Mouse (Mus musculus): ENCODE measurements at regions not wholly inside any gene's neighbourhood (a gene's known extent, or its start where the extent isn't known, plus 50 kb on each side); places are given as distances from the start of the nearest gene placed in this dataset.

DNA sequence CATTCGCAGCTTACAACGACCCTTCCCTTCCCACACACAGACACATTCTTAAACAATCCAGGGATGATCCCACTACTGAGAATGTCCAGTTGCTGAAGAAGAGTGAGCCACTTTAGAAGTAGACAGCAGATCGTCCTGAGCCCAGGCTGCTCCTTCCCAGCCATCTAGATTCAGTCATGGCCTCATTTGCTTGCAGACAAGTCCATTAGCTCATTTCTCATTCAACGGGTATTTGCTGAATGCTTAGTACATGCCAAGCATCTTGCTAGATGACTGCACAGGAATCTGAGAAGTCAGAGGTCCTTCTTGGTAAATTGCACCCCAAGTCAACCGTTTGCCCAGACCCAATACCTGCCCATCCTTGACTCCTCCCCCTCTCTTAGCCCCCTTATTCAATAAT is 57.8 kb downstream of the Ier5 start:
- no peak for DNase-seq

DNA sequence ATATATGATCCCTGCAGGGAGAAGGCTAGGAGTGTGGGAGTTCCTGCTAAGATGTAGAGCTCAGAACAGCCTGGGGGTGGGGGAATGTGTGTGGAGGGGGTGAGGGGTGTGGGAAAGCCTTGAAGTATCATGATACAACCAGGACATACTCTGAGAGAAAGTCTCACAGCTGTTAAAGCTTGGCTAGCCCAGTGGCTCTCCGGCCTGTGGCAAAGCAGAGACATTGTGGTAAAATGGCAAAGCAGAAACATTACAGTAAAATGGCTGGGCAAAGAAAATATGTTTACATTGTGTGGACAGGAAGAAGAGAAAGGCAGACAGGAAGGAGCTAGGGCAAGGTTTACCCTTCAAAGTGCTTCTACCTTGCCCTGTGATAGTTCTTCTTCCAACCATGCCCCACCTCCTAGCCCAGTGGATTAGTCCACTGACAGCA is 58.5 kb downstream of the Ier5 start:
- DNase-seq = no peak

DNA sequence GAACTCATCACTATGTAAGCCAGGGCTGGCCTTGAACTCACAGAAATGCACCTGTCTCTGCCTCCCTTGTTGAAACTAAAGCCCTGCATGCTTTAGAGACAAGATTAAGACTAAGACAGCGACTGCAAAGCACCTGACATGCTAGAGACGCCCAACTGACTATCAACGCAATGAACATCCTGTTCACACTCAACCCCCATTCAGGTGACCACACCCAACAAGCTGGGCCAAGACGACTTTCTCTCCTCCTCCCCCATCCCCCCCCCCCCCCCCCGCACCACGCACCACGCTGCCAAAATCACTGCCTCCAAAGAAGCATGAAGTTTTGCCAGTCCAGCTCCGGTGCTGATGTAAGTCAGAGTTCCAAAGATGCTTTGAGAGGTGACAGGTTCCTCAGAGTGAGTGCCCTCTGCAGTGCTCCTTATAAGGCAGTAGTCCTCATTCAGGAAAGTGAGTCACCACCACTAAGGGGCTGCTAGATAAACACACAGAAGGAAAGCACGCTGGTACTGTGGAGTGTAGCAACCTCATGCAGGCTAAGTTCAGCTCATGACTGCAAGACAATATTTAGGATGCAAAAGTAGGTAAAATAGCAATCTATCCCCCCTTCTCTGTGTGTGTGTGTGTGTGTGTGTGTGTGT is 59.2 kb downstream of the Ier5 start:
- DNase-seq = no peak

DNA sequence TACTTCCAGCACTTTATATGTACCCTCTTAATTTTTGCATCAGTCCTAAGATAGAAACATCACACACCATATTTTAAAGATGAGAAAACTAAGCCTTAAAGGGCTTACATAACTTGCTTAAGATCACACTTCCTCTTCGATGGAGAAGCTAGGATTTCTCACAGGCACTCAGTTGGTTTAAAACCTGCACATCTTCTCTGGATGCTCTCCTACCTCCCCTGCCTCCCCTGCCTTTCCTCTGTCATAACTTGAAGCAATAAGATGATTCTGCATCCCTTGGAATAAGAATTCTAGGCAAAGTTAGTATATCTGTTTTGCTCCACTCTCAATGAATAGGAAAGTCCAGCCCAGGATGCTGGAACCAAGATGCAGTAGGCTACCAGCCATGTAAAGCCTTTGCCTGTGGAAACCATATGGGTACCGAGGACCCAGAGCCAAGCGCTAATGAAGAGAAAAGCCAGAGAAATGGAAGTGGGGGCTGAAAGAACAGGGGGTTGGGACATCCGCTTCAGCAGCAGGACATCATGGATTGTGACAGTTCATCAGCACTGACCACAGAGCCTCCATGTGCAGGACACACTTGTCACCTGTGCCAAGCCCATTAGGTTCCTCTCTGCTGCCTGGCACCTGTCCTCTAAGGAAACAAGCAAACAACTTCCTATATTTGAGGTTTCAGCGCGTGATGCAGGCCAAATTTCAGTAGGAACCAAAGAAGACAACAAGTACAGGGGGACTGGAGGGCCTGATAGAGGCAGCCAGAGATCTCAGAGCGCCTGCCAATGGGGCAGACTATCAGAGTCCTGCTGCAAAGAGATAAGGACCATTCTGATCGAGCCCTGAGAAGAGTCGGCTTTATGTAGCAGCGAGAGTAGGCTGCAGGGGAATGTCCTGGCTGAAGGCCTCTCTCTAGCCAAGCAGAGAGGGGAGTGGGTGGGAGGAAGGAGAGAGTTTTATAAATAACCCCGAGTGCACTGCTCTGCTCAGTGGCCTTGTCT is 60.5 kb downstream of the Ier5 start:
- peak; percentile 73 to 85 for DNase-seq

DNA sequence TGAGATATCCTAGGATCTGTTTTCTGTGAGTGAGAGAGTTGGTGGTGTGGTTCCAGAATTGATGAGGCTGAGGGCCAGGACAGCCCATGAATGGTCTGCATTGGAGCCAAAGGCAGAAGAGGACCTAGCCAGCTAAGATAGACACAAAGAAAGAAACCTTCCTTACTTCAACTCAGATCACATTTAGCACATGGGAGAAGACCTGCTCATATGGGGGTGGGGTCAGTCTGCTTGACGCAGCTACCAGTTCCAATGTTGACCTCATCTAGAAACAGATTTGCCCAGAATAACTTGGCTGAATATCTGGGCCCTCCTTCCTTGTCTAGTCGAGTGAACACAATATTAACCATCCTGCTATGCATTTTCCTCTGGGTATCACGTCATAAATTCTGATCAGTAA is 62.0 kb downstream of the Ier5 start:
- DNase-seq = no peak

DNA sequence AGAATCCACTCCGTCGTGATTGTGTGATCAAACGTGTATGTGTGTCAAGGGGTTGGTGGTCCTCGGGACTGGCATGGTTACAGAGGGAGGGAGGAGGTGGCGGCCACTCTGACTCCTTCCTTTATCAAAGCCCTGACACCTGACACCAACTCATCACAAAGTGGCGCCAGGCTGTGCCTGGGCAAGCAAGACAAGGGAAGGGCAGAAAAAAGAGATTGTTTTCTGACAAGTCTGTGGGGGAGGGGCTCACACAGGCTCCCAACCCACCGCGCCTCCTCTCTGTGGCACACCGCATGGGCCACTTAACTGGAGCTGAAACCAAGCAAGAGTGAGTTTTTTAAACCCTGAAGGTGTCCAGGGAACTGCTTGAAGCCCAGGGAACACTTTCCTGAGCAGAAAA is 68.5 kb downstream of the Ier5 start:
- no peak for DNase-seq

DNA sequence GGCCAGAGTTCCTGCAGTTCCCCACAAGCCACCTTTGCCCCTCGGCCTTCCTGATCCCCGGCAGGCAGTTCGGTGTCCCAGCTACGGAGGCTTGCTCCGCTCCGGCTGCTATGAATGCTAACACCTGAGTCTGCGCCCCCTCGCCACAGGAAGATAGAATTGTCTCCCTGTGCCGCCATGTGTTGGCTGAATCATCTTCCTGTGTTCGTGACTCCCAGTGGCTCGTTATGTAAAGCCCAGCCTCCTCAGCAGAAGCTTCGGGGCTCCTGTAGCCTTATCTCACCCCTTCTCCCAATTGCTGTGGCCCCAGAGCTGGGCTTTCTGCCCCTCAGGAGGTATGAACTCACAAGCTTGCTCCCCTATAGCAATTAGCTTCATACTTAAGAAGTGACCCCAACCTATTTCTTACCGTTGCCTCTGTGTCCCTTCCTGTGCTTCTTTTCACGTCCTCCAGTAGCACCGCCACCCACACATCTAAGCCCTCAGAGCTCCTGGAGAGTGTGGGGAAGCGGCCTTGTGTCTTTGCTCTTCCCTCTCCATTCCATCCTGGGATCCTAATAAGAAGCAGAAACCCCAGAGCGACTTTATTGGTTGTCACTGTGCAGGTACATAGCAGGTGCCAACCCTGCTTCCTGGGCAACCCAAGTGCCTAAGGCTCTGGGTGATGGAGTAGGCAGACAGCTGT is 70.1 kb downstream of the Ier5 start:
- DNase-seq = no peak

DNA sequence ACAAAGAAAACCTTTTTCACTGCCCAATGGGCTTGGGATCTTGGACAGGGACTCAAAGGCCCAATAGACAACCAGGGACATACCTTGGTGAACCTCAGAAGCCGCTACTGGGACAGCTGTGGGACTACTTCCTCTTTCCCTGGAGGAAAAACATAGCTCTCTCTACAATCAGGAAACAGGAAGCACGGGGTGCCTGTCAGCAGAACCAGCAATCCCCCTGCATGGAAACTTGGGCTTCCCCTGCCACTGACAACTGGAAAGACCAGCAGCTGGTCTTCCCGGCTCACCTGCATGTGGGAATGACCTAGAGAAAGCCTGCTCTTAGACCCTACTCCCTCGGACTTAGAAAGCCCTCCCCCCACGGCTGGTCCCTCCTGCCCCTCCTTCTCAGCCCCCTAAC is 70.7 kb downstream of the Ier5 start:
- DNase-seq = no peak

DNA sequence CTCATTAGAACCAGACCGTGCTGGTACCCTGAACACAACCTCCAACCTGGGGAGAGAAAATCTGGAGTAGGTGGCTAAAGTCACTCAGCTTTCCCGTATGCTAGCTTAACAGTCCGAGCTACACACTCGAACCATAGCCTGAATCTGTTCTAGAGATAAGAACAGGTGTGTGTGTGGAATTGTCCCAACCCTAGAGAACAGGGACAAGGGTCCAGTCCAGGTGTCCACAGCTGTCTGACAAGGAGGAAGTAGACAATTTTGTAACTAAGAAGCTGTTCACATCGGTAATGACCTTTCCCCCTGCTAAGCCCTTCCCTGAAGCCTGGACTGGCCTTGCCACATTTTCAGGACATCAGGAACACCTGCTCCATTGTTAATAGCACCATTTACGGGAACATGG is 71.3 kb downstream of the Ier5 start:
- DNase-seq = no peak

DNA sequence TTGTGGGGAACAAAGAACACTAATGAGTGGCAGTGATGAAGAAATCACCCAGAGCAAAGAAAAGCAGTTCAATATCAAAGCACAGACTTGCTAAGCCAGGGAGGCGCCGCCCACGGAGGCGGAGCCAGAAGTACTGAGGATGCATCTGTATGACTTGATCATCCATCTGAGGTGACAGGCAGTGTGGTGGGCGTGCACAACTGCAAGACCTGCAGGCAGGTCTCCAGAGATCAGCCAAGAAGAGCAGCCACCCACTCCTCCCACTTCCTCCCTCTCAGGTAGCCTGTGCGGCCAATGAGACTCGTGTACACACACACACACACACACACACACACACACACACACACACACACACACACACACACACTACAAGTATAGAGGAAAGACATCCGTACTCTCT is 71.9 kb downstream of the Ier5 start:
- DNase-seq = no peak

DNA sequence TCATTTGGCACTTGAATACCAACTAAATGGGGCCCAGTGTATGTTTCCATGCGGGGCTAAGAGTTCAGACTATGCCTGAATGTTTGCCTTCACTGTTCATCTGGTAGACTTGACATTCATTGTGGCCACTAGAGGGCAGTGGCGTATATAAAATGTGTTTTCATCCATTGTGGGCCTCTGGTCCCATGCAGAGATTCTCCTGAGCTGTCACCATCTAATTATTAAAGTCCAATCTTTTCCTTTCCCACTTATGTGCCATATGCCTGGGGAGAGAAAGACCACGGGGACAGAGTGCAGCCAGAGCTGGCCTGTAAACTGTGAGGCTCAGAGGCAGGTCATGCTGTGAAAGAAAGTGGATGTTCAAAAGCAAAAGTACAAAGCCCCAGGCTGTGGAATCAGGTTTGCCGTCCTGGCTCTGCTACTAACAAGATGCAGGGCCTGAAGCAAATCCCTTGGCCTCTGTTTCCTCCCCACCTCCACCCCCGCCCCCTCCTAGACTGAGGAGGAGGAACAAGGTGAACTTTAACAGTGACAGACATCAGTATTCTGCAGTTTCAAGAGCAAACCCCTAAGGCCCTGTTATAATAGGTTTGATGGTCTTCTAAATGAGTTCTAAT is 73.5 kb downstream of the Ier5 start:
- peak; percentile 82 to 89 for DNase-seq

DNA sequence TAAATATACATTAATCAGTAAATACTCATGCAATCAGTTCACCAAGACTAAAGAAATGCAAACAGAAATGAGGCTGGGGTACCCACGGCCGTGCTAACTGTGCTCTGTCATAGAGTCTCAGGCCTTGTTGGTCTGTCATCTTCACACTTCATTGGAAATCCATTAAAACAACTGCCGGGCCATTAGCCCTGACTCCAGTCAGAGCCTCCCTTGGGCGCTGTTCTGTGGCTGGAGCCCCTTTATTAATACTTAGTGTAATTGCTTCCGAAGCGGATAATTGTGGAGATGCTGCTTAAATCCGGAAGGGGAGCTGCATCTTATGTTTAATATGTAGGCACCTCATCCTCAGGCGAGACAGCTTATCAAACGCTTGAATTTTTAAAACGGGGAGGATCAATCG is 76.1 kb downstream of the Ier5 start:
- no peak for DNase-seq

DNA sequence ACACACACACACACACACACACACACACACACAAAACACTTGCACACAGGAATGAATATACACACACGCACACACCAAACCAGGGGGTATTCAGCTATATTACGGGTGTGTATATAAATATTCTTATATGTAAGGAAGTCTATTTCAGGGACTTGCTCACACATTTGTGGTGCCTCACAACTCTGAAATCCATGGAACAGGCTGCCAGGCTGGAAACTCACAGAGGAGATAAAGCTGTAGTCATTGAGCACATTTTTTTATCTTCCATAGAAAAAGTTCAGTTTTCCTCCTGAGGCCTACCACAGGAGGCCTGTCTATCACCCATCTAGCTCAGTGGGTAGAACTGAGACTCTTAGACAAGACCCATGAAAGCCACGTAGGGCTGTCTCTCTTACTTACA is 83.8 kb downstream of the Ier5 start:
- no peak for DNase-seq

DNA sequence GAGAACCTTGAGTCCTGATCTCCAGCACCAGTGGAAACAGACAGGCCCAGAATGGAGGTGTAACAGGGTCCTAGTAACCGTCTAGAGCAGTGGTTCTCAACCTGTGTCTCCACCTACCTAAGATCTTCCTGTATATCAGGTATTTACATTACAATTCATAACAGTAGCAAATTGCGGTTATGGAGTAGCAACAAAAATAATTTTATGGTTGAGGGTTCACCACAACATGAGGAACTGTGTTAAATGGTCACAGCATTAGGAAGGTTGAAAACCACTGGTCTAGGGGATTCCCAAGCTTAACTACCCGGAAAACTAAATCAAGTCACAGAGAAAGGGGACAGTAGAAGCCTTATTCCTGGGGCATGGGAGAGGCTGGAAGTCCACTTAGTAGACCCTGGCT is 84.5 kb downstream of the Ier5 start:
- no peak for DNase-seq

DNA sequence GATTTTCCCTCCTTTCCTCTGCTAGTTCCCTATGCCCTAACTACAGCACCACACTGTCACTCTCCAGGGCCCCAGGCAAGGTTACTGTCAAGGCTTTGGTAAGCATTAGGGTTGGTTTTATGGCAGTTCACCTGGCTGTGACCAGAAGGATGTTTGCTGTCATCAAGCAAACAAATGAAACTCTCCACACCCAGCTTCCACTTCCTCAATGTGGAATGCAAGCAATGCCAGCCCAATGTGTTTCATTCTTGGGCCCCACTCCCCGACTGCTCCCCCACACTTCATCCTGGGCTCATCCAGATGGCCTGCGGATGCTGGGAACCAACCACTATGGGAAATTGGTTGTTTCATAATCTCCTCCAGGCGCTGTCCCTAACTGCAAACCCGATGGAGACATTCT is 85.7 kb downstream of the Ier5 start:
- DNase-seq = no peak

DNA sequence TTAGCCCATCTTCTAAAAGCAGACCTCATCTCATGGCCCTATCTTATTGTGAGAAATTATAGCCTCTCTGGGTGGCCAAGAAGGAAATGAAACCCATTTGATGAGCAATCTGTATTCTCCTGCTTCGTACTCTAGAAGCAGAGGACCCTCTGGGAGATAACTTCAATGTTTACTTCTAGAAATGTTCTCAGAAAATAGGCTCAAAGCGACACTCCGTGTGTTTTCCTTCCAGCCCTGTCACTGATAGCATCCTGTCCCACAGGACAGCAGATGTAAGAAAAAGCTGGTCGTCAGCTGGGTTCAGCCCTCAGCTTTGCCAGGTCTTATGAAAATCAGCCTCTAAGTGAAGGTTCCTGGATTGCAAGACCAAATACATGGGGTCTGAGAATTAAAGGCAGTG is 86.1 kb downstream of the Ier5 start:
- no peak for DNase-seq

DNA sequence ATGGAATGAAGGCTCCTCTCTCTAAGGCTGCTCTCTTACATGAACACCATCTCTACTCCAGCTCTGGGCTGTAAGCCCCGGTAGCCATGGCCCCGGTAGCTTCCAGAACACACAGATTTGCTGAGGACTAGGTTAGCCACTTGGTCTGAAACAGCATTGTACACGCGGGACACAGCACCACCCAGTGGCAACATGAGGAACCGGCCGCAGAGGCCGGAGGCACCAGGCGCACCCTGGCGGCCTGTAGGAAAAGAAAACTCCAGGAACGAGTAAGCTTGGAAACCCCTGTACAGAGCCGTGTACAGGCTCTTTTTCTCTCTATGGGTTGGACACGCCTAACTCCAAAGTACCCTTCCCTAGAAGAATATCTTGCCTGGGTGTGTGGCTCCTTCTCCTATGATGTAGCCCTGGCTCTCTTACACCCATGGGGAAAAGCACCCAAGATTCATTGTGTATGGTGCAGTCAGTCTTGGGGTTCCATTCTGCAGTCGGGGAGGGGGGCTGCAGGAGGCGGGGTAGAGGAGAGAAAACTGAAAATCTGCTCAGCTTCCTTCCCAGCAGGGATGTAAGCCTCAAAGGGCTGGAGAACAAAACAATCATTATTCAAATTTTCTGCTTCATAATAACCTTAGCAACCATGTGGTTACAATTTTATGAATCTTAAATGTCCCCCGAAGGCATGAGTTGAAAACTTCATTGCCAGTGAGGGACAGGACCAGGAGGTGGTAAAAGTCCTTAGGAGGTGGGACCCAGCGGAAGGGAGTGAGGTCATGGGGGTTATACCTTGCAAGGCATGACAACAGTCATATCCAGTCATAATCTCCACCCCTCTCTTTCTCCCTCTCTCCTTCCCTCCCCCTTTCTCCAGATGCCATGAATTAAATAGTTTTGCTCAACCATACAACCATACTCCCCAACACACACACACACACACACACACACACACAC is 92.6 kb downstream of the Ier5 start:
- peak; percentile 82 to 95 for DNase-seq

DNA sequence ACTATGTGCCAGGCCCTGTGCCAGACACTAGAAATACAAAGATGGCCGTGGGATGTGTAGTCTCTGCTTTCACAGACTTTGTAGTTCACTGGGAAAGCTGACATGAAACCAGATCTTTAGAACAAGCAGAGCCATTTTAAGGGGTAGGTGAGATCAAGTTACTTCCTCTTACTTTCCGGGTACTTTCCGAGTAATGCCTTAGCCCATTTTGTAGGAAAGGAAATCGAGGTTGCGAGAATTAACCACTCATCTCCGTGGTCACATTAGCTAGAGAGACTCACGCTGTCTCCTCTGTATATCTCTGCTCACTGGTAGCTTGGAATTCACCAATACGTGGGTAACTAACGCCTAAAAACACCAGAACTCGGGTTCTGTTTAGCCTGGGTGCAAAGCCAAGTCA is 93.3 kb downstream of the Ier5 start:
- no peak for DNase-seq

DNA sequence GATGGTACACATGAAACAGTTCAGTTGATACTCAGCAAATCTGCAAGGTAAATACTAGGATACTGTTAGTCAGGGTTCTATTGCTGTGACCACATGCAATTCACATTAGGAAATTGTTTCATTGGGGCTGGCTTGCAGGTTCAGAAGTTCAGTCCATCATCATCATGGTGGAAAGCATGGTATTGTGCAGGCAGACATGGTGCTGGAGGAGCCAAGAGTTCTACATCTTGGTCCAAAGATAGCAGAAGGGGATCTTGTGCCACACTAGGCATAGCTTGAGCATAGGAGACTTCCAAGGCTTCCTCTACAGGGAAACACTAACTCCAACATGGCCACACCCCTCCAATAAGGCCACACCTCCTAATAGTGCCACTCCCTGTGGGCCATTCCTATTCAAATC is 99.1 kb downstream of the Ier5 start:
- DNase-seq = no peak

DNA sequence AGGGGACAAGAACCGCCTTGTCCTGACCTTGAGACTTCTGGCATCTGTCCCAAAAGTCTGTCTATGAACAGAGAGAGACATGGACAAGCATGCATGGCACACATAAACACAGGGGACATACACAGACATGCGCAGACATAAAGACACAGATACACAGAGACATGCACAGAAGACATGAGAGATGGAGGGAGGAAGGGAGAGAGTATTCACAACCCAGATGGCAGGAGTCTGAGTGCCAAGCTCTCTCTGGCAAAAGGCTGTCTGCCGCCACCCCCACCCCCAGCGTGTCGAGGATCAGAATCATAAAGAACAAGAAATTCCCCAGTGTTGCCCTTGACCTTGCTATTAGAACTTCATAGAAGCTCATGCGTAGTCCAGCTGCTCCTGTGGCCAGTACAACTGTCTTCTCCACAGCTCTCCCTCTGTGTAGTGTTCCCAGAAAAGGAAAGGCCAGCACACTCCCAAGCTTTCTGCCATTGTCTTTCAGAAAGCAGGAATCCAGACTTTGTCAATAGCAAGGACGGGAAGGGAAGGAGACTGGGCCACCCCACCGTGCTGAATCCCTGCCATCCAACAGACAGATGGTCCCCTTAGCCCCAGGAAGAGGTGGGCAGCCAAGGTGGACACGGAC is 99.8 kb downstream of the Ier5 start:
- DNase-seq = peak; percentile 80 to 84

DNA sequence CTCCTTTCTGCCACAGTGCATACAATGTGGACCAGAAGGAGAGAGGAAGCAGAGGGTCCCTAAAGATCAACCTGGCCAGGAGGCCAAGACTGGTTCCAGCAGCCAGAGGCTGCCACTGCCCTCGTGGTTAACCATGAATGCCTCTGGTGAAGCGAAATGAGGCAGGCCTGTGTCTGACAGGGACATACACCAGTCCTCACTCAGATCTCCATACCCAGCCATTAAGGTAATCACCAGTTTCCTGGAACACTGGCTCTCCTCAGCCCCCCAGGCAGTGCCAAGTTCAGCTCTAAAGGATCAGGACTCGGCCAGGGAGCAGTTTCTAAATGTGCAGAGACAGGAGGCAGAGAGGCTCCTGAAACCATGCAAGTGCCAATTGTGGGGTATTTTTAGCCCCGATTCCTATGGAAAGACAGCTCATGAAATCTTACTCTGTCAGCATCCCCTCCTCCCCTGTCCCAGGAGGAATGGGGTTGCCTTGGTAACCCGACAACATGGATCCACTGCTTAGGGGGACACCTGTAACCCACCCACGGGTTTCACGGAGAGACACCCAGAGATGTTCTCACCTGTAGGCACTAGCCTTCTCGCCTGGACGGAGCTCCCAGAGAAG is 103.6 kb downstream of the Ier5 start:
- no peak for DNase-seq
